Mouse (Mus musculus) testis, adult 2 months (tissue): Measurements from ENCODE around the gene Lysmd3.

ENCODE experiments used
- CTCF ChIP-seq: fragments of 200-500 bp; IDR thresholded peaks from 2 replicates; pipeline ENCODE4 v1.5.1; 2012; ENCODE audit warnings: low read depth, mild to moderate bottlenecking, inconsistent platforms, low read length, moderate library complexity; ENCODE audit not compliant: control insufficient read depth, insufficient read depth, insufficient replicate concordance
- POLR2A ChIP-seq: fragments of 200-500 bp; IDR thresholded peaks from 2 replicates; pipeline ENCODE4 v1.6.1; 2012; ENCODE audit warnings: low read depth, mild to moderate bottlenecking, inconsistent platforms, low read length, moderate library complexity; ENCODE audit not compliant: control insufficient read depth

DNA sequence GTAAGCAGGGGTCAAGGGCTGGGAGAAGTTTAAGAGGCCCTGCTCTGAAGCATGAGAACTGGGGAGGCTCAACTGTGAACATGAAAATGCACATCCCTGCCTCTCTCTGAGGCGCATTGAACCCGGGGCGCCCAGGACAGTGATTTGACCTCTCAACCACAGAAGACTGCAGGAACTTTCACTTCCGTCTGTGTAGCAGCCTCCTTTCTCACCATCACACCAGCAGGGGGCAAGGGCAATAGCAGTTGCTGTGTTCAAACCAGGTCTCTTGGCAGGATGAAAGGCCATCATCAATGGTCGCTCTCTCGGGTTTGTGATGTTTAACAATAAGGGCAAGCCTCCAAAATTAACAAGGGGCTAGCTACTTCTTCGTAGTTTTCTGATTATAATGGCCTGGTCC is 45.7 kb downstream of the Lysmd3 start:
- TF ChIP-seq POLR2A = no peak
- no peak for TF ChIP-seq CTCF
